Mouse (Mus musculus) right cerebral cortex, postnatal 25 days (tissue): Measurements from ENCODE around the gene Gm20388.
"Not testable (repeated sequence)": the region's sequence is repeated elsewhere in the genome, so short reads cannot be mapped to it uniquely, and the experiment has no call there.

Experiments used
- DNase-seq: peaks from one replicate; pipeline ENCODE4 v3.0.0; 2022

Gene Gm20388

GRCm38 (mm10) chr8:123376106-123376505 lies 3465.5 kb downstream of the Gm20388 start:
- no peak for DNase-seq

GRCm38 (mm10) chr8:123381711-123382110 lies 3471.1 kb downstream of the Gm20388 start:
- no peak for DNase-seq

- no peak for DNase-seq
Measured at GRCm38 (mm10) chr8:123382516-123382915, 3471.9 kb downstream of the Gm20388 start.

- DNase-seq = no peak
Measured at GRCm38 (mm10) chr8:123384883-123385540, 3474.4 kb downstream of the Gm20388 start.

GRCm38 (mm10) chr8:123387041-123387440 lies 3476.4 kb downstream of the Gm20388 start:
- no peak for DNase-seq

- no peak for DNase-seq
Measured at GRCm38 (mm10) chr8:123387801-123388200, 3477.2 kb downstream of the Gm20388 start.

GRCm38 (mm10) chr8:123389026-123389425 lies 3478.4 kb downstream of the Gm20388 start:
- no peak for DNase-seq

GRCm38 (mm10) chr8:123398308-123398707 lies 3487.7 kb downstream of the Gm20388 start:
- no peak for DNase-seq

- no peak for DNase-seq
Measured at GRCm38 (mm10) chr8:123401936-123402335, 3491.3 kb downstream of the Gm20388 start.

GRCm38 (mm10) chr8:123402730-123403326 lies 3492.2 kb downstream of the Gm20388 start:
- no peak for DNase-seq

GRCm38 (mm10) chr8:123404521-123404920 lies 3493.9 kb downstream of the Gm20388 start:
- DNase-seq = no peak

- peak; percentile 70 for DNase-seq
Measured at GRCm38 (mm10) chr8:123406786-123407185, 3496.1 kb downstream of the Gm20388 start, which contains the start of gene Mc1r. Gene Mc1r, plus strand, starts transcription at chr8:123407107.

GRCm38 (mm10) chr8:123407612-123408011 lies 3497.0 kb downstream of the Gm20388 start:
- DNase-seq = no peak

- no peak for DNase-seq
Measured at GRCm38 (mm10) chr8:123408586-123409544, 3498.2 kb downstream of the Gm20388 start.

GRCm38 (mm10) chr8:123410049-123410587 lies 3499.5 kb downstream of the Gm20388 start:
- no peak for DNase-seq

- no peak for DNase-seq
Measured at GRCm38 (mm10) chr8:123410788-123411187, 3500.1 kb downstream of the Gm20388 start.

- peak; percentile 93 for DNase-seq
Measured at GRCm38 (mm10) chr8:123411246-123411645, 3500.6 kb downstream of the Gm20388 start, which contains the start of gene Tubb3. Gene Tubb3, plus strand, starts transcription at chr8:123411424.

- DNase-seq = no peak
Measured at GRCm38 (mm10) chr8:123411781-123412327, 3501.2 kb downstream of the Gm20388 start.

- DNase-seq = peak; percentile 78
Measured at GRCm38 (mm10) chr8:123412560-123413170, 3502.0 kb downstream of the Gm20388 start.

- no peak for DNase-seq
Measured at GRCm38 (mm10) chr8:123414255-123414654, 3503.6 kb downstream of the Gm20388 start.

- not testable (repeated sequence) for DNase-seq
Measured at GRCm38 (mm10) chr8:123414997-123415696, 3504.5 kb downstream of the Gm20388 start.
